Mouse (Mus musculus): ENCODE results near the gene Phyhd1.

Phyhd1 gene

DNA sequence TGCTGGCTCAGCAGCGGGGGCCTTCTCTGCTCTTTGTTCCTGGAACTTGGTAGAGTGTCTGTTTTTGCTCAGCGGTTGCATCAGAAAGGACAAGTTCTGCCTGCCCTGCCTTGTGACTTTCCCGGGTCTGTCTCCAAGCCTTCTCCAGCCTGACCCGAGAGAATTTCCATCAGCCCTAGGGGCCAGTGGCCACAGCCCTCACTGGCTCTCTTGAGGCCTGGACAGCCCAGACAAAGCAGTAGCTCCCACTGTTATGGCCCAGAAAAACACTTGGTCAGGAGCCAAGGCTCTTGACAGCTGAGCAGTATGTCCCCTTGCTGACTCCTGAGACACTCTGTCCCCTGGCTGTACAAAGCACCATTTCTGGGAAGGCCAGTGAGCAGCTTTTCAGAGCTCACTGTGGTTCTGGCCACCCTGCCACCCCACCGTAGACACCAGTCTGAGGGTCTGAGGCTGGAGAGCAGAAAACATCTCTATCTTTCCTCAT lies at the start of gene Phyhd1:
TSS of gene Phyhd1 (plus strand) at position 437 of the 487 bp plus-strand sequence.
- peak; percentile 57 for DNase-seq (ENCODE audit: low read depth, low spot score)

DNA sequence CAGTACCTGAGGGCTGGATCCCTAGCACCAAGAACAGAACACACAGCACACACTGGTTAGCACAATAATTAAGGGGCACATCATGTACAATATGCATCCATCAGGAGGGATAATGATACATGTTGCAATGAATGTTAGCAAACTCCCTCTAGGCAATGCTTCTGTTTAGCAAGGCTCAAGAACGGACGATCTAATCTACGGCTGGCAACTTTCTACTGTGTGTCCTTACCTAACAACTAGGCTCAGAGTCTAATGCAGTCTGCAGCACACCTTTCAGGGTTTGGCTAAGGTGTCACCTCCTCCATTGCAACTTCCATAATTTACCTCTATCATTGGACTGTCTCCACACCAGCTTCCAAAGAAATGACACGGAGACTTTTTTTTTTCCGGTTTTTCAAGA lies 49.7 kb upstream of the Phyhd1 start:
- DNase-seq (ENCODE audit: low read depth, low spot score): no peak

DNA sequence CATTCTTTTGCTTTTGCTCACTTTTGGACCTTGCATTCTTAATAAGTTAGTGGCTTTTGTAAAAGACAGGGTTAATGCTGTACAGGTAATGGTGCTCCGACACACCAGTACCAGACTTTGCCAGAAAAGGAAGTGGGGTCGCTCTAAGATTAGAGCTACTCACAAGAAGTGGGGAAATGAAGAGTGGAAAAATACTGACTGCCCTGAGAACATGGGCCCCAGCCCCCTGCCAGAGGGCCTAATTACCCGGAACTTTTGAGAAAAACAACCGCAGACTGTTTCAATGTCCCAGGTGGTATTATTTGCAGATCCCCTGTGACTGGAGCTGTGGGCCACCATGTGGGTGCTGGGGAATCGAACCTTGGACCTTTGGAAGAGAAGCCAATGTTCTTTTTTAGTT lies 30.4 kb upstream of the Phyhd1 start:
- no peak for DNase-seq (ENCODE audit: low read depth, low spot score)

DNA sequence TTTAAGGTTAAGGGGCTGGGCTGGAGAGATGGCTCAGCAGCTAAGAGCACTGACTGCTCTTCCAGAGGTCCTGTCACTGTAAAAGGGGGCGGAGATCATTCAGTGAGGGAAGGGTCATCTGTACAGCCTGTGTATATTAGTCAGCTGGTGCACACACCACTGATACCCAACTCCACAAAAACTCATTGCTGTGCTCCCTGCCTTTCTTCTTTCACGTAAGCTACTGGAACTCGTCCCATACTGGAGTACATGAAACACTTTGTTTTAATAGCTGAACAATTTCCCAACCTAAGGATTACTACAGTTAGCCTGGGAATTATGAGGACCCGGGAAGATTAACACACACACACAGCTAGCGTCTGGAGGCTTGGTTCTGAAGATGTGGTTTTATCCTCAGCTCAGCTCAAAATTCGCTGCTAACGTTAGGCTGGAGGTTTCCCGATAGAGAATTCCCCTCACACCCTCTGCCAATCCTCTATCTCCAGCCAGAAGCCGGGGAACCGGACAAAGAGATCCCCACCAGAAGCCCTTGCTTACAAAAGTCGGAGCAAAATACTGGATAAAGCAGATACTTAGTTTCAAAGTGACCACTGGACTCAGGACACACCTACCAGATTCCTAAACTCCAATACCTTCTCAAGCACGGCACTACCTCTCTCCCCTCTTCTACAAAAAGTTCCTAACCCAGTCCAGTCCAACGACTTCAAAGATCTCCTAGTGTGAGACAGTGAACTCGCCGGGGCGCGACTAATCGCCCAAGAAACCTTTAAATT lies 29.4 kb upstream of the Phyhd1 start:
- DNase-seq (ENCODE audit: low read depth, low spot score): no peak

DNA sequence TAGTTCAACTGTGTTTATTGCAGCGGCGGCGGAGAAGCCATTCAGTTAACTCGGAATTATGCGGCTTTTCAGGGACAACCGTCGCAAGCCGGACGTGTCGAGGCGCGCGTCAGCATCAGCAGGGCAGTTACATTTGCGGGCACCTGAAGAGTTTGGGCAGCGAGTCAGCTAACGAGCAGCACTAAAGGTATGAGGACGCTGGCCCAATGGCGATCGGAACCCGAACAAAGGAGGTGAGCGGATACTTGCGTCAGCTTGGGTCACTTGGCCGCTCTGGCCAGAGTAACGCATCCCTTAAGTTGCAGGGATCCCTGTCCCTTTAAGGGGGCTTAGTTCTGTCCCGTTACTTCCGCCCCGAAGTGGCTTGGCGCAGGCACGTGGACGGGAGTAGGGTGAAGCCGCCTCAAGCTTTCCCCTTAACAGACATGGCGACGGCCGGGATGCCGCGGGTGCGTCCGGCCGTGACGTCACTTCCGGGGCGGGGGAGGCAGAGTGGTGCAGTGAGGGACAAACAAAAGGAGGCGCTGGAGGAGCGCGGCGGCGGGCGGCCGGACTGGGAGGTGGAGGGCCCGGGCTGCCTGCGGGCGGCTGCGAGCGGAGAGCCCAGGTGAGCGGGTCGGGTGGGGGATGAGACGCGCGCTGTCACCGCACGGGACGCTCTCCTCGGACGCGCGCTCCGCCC lies 28.7 kb upstream of the Phyhd1 start, which contains the start of gene Lrrc8a:
TSS of gene Lrrc8a (plus strand) at position 517 of the 682 bp plus-strand sequence.
- DNase-seq (ENCODE audit: low read depth, low spot score): peak; percentile 97

DNA sequence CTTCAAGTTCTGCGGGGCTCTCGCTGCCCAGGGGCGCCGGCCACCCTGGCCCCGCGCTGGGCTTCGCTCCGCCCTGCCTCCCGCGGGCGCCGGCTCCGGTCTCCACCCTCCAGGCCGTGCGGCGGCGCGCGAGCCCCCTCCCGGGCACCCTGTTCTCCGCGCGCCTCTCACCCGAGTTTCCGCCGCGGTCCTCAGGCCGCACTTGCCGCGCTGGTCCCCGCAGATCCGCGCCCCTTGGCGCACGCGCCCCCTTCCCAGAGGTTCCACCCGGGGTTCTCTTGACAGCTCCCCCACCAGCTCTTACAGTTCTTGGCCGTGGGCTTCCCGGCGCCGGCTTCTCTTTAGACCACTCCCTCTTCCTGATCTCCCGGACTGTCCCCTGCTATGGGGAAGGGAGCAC lies 28.1 kb upstream of the Phyhd1 start:
- no peak for DNase-seq (ENCODE audit: low read depth, low spot score)

DNA sequence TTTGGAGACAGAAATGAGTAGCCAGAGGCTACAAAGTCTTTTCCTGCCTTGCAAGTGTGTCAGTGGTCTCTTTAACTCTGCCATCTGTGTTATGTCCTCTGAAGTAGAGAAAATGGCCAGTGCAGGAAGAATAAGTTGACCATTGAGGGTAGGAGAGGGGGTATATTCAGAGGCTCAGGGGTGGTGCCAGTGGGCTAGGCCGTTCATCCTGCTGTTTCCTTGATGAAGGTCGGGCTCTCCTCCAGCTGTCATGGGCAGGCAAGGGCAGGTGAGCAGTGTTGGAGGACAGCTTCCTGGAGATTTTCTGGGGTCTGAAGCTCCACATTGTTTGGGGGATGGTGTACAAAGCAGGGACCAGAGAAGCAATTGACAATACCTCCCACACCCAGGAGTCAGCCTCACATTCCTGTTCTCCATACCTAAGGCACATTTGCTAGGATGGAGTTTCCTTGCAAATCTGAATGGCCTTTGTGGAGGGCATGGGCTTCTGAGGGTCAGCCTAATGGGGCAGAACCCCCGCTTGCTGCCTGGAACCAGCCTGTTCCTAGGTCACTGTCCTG lies 27.0 kb upstream of the Phyhd1 start:
- no peak for DNase-seq (ENCODE audit: low read depth, low spot score)

DNA sequence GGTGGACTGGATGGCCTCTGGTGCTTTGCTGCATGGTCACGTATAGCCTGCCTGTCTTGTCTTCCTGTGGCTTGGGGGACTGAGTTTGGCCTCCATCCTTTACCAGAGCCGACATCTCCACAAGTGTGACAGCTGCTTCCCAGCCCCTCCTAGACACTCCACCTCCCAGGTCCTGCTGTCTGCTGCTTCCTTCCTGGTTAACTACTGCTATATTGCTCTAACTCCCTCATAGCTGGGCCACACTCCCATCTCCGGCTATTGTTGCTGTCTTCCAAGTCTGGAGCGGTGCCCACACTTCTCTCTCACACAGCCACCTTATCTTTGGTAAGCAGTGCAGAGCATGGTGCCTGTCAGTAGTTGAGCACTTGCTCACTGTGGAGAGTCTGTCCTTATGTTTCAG lies 26.2 kb upstream of the Phyhd1 start:
- DNase-seq (ENCODE audit: low read depth, low spot score): no peak

DNA sequence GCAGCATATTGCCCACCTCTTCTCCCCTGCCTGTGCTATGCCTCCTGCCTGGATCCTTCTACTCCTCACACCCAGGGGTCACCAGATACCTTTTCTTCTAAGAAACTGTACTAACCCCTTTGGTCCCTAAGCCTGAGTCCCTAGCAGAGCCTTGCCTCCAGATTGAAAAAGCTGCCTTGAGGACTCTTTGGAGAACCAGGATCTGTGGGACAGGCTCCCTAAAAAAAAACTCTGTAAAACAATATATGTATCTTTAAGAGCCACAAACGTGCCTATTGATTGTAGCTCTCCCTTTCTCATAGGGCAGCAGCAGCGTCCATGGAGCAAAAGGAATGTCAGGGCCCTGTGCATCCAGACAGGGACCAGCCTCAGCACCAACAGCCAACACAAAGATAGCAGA lies 25.7 kb upstream of the Phyhd1 start, which contains the start of gene Gm28035:
TSS of gene Gm28035 (plus strand) at position 301 of the 400 bp plus-strand sequence.
- no peak for DNase-seq (ENCODE audit: low read depth, low spot score)

DNA sequence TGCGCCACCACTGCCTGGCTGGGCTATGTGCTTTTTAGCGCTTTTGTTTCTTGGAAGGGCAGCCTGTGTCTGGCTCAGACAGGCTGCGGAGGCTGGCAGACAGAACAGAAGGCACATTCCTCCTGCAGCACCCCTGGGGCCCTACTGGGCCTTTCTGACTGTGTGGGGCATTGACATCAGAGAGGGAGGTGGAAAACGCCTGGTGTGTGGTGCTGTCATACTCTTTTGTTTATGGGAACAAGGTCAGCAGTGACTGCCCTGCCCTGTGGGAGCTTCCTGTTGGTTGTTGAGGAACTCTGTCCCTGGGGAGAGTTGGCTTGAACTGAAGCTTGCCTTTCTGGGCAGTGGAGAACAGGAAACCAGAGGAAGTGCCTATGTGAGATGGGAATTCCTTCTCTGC lies 23.5 kb upstream of the Phyhd1 start:
- no peak for DNase-seq (ENCODE audit: low read depth, low spot score)

DNA sequence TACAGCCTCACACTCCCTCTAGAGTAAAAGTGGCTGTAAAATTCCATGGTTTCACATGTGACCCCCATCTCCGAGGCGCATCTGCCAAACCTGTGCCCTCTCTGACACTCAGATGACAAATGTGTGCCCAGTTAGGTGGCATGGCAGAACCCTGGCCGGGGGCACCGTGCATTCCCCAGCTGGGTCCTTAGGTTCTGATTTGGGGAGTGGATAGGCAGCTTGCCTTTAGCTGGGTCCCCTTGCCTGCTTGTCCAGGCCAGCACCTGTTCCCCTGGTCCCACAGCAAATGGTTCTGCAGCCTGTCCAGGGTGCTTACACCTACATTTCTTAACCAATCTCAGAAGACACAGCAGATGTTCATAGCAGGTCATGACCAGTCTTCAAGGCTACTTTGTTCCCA lies 22.6 kb upstream of the Phyhd1 start:
- no peak for DNase-seq (ENCODE audit: low read depth, low spot score)

DNA sequence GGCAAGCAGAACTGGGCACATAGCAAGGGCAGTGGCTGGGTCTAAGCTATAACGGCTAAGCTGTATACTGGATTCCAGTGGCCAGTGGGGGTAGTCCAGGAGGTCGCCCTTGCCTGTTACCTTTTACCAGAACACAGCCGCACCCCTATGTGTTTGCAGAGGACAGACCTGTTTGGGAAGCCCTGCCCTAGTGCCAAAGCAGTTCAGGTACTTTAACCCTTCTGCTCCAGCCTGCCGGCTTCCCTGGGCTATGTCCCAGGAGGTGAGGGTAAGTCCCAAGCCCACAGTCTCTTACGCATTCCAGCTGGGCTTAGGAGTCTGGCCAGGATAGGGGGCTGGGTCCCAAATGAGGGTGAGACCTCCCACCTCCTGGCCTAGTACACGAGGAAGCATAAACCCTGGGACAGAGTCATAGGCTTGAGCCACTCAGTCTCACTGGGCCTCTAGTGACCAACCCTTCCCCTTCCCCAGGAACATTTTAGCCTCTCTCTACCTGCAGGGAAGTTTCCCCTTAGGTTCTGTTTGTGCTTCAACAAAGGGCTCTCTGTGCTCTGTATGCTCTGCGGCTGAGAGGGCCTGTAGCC lies 21.3 kb upstream of the Phyhd1 start:
- no peak for DNase-seq (ENCODE audit: low read depth, low spot score)

DNA sequence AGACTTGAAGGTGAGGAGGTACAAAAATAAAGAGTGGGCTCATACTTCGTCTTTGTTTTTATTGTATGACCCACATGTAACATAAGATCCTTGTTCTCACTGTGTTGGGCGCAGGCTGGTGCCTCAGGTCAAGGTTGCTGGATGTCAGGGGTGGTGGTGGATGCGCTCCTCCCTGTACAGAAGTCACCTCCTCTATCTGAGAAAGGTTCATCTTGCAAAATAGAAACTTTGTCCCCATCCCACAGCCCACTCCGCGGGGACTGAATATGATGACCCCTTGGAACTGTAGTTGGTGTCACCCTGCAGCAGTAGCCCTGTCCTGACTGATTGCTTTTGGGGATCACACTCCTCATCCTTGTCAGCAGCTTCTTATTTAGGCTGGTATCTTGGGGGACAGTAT lies 19.0 kb upstream of the Phyhd1 start:
- DNase-seq (ENCODE audit: low read depth, low spot score): no peak

DNA sequence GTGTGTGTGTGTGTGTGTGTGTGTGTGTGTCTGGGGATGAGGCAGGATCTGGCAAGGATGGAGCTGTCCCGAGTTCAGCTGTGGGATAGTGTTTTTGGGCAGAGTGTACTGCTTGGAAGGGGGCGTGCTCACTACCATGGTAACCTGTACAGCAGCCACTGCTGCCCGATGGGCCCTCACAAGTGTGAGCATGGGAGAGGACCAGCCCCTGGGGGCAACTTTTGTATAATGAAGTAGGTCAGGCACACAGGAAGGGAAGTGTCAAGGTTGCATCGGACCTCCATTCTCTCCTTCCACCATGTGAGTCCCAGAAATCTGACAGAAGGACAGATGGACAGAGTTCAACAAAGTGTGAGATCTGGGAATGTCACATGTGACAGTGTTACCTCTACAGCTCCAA lies 18.3 kb upstream of the Phyhd1 start:
- DNase-seq (ENCODE audit: low read depth, low spot score): no peak

DNA sequence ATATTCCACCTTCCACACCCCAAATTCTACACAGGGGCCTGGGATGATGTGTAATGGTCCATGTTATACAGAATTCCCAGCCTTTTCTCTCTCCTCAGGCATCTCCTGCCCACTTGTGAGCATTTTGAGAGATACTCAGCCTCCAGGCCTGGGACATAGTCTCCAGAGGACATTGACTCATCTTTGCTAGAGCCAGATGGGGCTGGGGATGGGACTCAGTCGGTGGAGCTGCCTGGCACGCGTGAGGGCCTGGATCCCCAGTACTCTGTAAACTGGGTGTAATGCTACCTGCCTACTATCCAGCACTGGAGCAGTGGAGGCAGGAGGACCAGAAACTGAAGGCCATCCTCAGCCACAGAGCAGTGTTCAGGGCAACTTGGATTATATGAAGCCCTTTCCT lies 16.8 kb upstream of the Phyhd1 start:
- no peak for DNase-seq (ENCODE audit: low read depth, low spot score)

DNA sequence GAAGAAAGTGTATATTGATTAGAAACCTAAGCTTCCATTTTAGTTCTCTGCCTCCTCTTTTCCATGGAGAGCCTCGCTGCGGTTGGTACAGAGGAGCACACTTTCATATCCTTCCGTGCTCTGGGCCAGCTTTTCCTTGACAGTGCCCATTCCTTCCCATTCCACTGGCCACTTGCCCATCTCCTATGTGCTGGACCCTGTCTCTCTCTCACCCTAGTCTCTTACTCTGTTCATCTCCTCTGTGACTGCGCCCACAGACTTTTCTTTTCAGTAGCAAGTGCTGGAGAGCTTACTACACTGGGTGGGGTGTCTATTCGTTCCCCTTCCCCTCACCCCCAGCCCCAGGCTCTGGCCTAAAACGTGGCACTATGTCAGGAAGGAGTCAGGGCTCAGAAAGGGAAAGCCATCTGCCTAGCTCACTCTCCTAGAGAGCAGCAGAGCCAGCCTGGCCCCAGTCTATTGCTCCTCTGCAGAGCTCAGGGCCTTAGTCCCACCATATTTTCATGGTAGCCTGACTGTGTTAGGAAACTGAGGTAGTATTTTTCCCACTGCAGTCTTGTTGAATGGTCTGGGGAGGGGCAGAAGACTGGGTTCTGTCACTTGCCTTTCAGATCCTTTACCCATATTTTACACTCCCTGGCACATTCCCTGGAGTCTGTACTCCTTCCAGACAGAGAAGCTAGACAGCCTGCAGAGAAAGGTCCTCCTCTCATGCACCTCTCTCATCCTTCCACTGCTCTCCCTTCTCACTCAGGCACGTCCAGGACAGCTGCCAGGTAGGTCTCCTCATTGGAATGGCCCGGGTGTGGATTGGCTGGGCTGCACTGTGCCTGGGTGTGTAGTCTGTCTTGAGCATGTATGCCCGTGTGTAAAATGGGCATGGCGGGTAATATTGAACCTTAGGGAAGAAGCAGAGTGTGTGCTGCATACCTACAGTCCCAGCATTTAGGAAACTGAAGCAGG lies 15.6 kb upstream of the Phyhd1 start:
- no peak for DNase-seq (ENCODE audit: low read depth, low spot score)

DNA sequence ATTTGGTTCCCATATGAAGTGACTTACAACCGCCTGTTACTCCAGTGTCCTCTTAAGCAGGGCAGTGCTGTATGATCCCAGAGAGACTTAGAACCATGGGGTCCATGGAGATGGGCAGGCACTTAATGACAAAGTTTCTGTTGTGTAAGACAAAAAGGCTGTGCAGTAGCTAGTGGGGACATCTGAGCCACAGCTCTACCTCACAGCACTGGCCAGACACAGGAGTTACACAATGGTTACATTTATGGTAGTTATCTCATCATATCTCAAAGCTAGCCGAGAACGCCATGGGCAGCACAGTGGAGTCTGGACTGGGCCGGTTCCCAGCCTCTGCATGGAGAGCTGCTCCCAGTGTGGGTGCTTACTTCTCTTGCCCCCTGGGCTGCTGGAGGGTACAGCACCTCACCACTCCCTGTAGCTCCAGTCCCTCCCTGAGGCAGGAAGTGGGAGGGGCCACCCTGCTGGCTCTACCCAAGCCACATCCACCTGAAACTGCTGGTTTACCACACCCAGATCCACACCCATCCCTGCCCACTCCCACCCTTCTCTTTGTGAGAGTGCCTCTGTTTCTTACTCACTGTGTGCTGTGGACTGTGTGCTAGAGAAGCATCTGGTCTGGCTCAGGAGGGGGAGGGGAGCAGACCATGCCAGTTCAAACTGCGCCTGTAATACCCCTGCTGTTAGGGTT lies 14.4 kb upstream of the Phyhd1 start:
- no peak for DNase-seq (ENCODE audit: low read depth, low spot score)

DNA sequence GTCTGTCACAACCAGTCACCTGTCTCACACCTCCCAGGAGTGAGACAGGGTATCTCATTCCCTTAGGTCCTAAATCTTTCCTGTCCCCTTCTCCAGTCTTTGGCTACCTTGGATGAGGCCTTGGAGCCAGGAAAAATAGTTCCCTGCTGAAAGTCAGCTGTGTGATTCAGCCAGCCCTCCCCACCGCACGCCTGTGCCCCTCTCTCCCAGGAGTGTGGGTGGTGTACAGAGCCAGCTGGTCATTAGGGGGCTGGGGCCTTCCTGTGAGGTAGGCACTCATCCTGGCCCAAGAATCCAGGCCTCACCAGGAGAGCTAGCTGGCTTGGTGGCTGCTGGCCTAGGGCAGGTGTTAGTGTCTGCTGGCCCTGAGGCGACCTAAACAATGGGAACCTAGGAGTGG lies 13.5 kb upstream of the Phyhd1 start:
- no peak for DNase-seq (ENCODE audit: low read depth, low spot score)

DNA sequence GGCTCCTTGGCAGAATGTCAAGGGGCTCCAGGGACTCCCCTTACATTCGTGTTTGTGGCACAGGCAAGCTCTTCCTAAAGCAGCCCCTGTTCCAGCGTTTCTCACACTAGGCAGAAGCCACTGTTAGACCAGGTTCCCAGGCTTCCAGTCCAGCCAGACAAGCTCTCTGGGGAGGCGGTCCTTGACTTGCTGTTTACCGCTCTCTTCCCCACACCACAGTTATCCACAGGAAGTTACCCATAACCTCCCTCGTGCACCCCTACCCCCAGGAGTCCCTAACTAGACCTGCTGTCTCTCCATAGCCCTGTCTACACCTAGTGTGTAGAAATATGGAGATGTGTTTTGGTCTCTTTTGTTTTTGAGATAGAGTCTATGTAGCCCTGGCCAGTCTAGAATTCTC lies 12.2 kb upstream of the Phyhd1 start:
- DNase-seq (ENCODE audit: low read depth, low spot score): no peak

DNA sequence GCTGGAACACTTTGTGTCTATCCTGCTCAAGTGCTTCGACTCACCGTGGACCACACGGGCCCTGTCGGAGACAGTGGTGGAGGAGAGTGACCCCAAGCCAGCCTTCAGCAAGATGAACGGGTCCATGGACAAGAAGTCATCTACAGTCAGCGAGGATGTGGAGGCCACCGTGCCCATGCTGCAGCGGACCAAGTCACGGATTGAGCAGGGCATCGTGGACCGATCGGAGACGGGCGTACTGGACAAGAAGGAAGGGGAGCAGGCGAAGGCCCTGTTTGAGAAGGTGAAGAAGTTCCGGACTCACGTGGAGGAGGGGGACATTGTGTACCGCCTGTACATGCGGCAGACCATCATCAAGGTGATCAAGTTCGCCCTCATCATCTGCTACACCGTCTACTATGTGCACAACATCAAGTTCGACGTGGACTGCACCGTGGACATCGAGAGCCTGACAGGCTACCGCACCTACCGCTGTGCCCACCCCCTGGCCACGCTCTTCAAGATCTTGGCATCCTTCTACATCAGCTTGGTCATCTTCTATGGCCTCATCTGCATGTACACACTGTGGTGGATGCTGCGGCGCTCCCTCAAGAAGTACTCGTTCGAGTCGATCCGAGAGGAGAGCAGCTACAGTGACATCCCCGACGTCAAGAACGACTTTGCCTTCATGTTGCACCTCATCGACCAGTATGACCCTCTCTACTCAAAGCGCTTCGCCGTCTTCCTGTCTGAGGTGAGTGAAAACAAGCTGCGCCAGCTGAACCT lies 10.2 kb upstream of the Phyhd1 start:
- DNase-seq (ENCODE audit: low read depth, low spot score): no peak

Data from telencephalon, adult 2 months (tissue).